Mouse (Mus musculus): Measurements from ENCODE around the gene Pex19.

The Pex19 gene

GRCm38 (mm10) chr1:172183056-172183455 is 56.5 kb downstream of the Pex19 start:
- DNase-seq (ENCODE audit: low read depth, low spot score) = no peak

GRCm38 (mm10) chr1:172183915-172184314 is 57.4 kb downstream of the Pex19 start:
- no peak for DNase-seq (ENCODE audit: low read depth, low spot score)

Measured in CD4-positive helper T cell, adult 2 months (primary cell).